Mouse (Mus musculus) liver, embryonic 16.5 days (tissue): ENCODE data around the gene Zfp36l2. TPM values are rescaled to one million over a fixed set of nuclear protein-coding genes. Genes with fewer than 3 reads are reported as not detected.

ENCODE experiments used
- ATAC-seq: fragments of 200-750 bp; cut with Nextera tagmentation; 2 replicates; pipeline ENCODE4 v1.8.0; 2017; ENCODE audit warnings: low read depth, mild to moderate bottlenecking, moderate number of reproducible peaks, moderate library complexity
- H3K27ac ChIP-seq: fragments of 300-500 bp; sonication (generic); 2 replicates; pipeline ENCODE4 v1.5.1; 2014; ENCODE audit warnings: mild to moderate bottlenecking, low read length
- H3K27me3 ChIP-seq: fragments of 300-500 bp; sonication (generic); 2 replicates; pipeline ENCODE4 v1.6.1; 2014; ENCODE audit warnings: low read depth, low read length, mixed read lengths; ENCODE audit not compliant: control insufficient read depth, insufficient read depth
- H3K36me3 ChIP-seq: fragments of 300-500 bp; sonication (generic); 2 replicates; pipeline ENCODE4 v1.6.1; 2014; ENCODE audit warnings: mild to moderate bottlenecking; ENCODE audit not compliant: control insufficient read depth, insufficient read depth
- H3K4me1 ChIP-seq: fragments of 300-500 bp; sonication (generic); 2 replicates; pipeline ENCODE4 v1.6.1; 2014; ENCODE audit warnings: low read depth, low read length, mixed read lengths; ENCODE audit not compliant: control insufficient read depth
- H3K4me2 ChIP-seq: fragments of 300-500 bp; sonication (generic); 2 replicates; pipeline ENCODE4 v1.6.1; 2014; ENCODE audit warnings: low read depth, low read length, mixed read lengths
- H3K4me3 ChIP-seq: fragments of 300-500 bp; sonication (generic); 2 replicates; pipeline ENCODE4 v1.5.1; 2014; ENCODE audit warnings: low read depth, mild to moderate bottlenecking, low read length
- H3K9ac ChIP-seq: fragments of 300-500 bp; sonication (generic); 2 replicates; pipeline ENCODE4 v1.6.1; 2014; ENCODE audit warnings: low read depth, low read length
- H3K9me3 ChIP-seq: fragments of 300-500 bp; sonication (generic); replicated peaks from 2 replicates; pipeline ENCODE4 v1.6.1; 2016; ENCODE audit warnings: low read length; ENCODE audit not compliant: control insufficient read depth
- WGBS: fragments of 180-500 bp; shearing (Covaris S2); extraction: QIAGEN DNeasy Blood & Tissue Kit; methylation state at CpG from one replicate; pipeline ENCODE4 v1.1.7; 2014; ENCODE audit not compliant: insufficient replicate concordance; 5-methylcytosine and 5-hydroxymethylcytosine counted together
- polyA plus RNA-seq: library from polyadenylated mRNA; unstranded; fragments of >200 nt; fragmentation: Nextera tagmentation; extraction: Ambion mirVana; gene quantifications from 2 replicates; pipeline ENCODE4 v1.2.1, GENCODE M21; 2015

The Zfp36l2 gene
- polyA plus RNA-seq, 1 experiment from 2014 or later: 4.6 TPM

DNA sequence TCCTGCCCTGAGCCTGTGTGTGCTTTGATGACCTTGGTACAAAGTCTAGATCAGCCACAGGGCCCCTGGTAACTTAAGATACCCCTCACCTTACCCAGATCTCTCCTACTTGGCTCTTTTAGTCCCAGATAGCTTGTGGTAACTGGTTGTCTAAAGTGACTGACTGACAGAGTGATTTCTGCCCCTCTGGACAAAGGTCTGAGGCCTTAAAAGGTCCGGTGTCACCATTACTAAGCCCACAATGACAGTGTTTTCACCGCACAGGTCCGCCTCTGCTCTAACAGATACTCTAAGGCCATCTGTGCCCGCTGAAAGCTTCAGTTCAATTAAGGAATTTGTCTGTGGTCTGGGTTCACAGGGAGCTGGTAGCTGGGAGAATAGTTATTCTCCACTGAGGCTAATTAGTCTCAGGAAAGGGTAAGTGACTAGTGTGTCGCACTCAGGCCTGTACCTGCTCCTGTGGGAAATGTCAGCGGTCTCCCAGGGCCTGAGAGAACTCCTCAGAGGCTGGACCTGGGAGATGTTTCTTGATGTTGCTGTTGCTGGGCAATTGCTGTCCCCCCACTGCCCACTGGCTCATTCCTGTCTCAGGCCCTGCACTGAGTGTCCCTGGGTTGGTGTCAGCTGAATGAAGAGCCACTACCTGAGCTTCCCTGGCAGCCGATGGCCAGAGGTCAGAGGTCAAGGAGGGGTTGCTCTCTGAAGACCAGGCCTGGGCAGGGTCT, 41.1 kb downstream of the Zfp36l2 start:
- peaks cover 91% of the 10 kb centered on the region for H3K4me1 ChIP-seq
- WGBS: 40% methylated on average over 7 of the region's 7 CpGs
- H3K9ac ChIP-seq: peak overlapping the region; percentile 29

DNA sequence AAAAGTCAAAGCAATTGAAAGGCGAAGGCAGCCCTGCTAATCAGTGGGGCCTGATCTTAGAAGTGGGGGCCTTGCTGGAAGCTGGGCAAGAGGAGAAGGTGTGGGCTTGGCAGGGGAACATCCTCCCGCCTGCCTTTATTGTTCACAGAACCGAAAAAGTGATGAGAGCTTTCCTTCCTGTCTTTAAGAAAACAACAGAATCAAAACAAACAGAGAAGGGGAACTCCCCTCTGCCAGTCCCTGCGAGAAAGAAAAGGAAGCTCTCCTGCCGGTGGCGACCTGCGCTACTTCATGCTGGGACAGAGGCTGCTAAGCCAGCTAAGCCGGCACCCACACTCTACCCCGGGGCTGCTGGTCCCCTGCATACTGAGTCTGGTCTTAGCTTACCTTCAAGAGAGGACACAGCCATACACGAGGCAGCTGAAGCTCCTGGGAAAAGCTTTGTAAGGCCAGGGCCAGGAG, 41.9 kb downstream of the Zfp36l2 start:
- no peak for ATAC-seq
- Histone ChIP-seq H3K4me3 (no peak overlapping the region), H3K4me1 (peaks cover 92% of the 10 kb centered on the region), H3K36me3 (no peaks in the 10 kb centered on the region), H3K27me3 (no peaks in the 10 kb centered on the region), H3K9ac (peak overlapping the region; percentile 29), H3K9me3 (no peaks in the 10 kb centered on the region), H3K27ac (peak overlapping the region; percentile 89), H3K4me2 (peak overlapping the region; percentile 66)
- 6% methylated on average over 10 of the region's 10 CpGs for WGBS

More for the DNA sequence above, 41.1 kb downstream of the Zfp36l2 start:
- 0 out of 2 replicates have a peak, but pooled peaks have one; percentile 2 for ATAC-seq
- H3K27me3 ChIP-seq: no peaks in the 10 kb centered on the region
- peak overlapping the region; percentile 66 for H3K4me2 ChIP-seq
- peak overlapping the region; percentile 89 for H3K27ac ChIP-seq
- H3K36me3 ChIP-seq: no peaks in the 10 kb centered on the region
- no peak overlapping the region; the same call in 1 of the 2 replicates for H3K4me3 ChIP-seq
- H3K9me3 ChIP-seq: no peaks in the 10 kb centered on the region

GRCm38 (mm10) chr17:84144762-84145599, 42.8 kb downstream of the Zfp36l2 start:
- no peaks in the 10 kb centered on the region for H3K27me3 ChIP-seq
- no peak for ATAC-seq
- peak overlapping the region; percentile 44; the same call in 1 of the 2 replicates for H3K9ac ChIP-seq
- peak overlapping the region; percentile 89 for H3K27ac ChIP-seq
- H3K4me3 ChIP-seq: no peak overlapping the region
- no peaks in the 10 kb centered on the region for H3K9me3 ChIP-seq
- WGBS: 23% methylated on average over 5 of the region's 5 CpGs
- peaks cover 90% of the 10 kb centered on the region for H3K4me1 ChIP-seq
- H3K4me2 ChIP-seq: no peak overlapping the region
- no peaks in the 10 kb centered on the region for H3K36me3 ChIP-seq

GRCm38 (mm10) chr17:84144130-84144529, 43.6 kb downstream of the Zfp36l2 start:
- H3K9ac ChIP-seq: no peak overlapping the region
- H3K27me3 ChIP-seq: no peaks in the 10 kb centered on the region
- no peak overlapping the region for H3K4me3 ChIP-seq
- no peak overlapping the region for H3K27ac ChIP-seq
- no peak overlapping the region for H3K4me2 ChIP-seq
- peaks cover 85% of the 10 kb centered on the region for H3K4me1 ChIP-seq
- 77% methylated on average over 3 of the region's 3 CpGs for WGBS
- H3K9me3 ChIP-seq: no peaks in the 10 kb centered on the region
- no peaks in the 10 kb centered on the region for H3K36me3 ChIP-seq
- no peak for ATAC-seq

GRCm38 (mm10) chr17:84143219-84143844, 44.4 kb downstream of the Zfp36l2 start:
- H3K4me1 ChIP-seq: peaks cover 80% of the 10 kb centered on the region
- no peaks in the 10 kb centered on the region for H3K9me3 ChIP-seq
- H3K9ac ChIP-seq: 0 out of 2 replicates have a peak overlapping the region, but pooled peaks have one; percentile 17
- ATAC-seq: no peak
- no peak overlapping the region for H3K4me3 ChIP-seq
- no peaks in the 10 kb centered on the region for H3K27me3 ChIP-seq
- no peak overlapping the region for H3K4me2 ChIP-seq
- 44% methylated on average over 12 of the region's 12 CpGs for WGBS
- no peak overlapping the region for H3K27ac ChIP-seq
- H3K36me3 ChIP-seq: no peaks in the 10 kb centered on the region

DNA sequence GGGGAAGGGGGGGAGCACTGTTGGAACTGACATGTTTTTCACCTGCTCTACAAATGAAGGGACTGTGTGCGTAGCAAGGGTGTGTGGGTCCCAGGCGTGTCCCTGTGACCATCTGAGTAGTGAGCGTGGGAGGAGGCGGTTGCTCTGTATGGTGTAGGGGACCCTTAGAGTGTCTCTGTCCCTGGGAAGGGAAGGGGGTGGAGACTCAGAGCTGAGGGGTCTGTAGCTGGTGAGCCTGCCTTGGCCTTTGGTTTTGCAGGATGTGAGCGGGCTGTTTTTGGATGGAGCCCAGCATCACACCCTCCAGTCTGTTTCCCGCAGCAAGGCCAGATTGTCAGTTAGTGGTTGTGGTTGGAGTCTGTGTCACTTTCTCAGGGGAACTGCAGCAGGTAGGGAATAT, 46.1 kb downstream of the Zfp36l2 start:
- Histone ChIP-seq H3K4me2 (no peak overlapping the region), H3K9ac (no peak overlapping the region)

GRCm38 (mm10) chr17:84140822-84141507, 46.8 kb downstream of the Zfp36l2 start:
- Histone ChIP-seq H3K4me2 (no peak overlapping the region), H3K36me3 (no peaks in the 10 kb centered on the region), H3K27ac (peak overlapping the region; percentile 69), H3K4me1 (peaks cover 75% of the 10 kb centered on the region), H3K9me3 (no peaks in the 10 kb centered on the region), H3K4me3 (no peak overlapping the region), H3K9ac (no peak overlapping the region), H3K27me3 (no peaks in the 10 kb centered on the region)
- no peak for ATAC-seq
- 50% methylated on average over 10 of the region's 10 CpGs for WGBS

More for the DNA sequence above, 46.1 kb downstream of the Zfp36l2 start:
- Histone ChIP-seq H3K4me3 (no peak overlapping the region), H3K27ac (peak overlapping the region; percentile 69), H3K4me1 (peaks cover 75% of the 10 kb centered on the region), H3K9me3 (no peaks in the 10 kb centered on the region), H3K27me3 (no peaks in the 10 kb centered on the region), H3K36me3 (no peaks in the 10 kb centered on the region)
- ATAC-seq: no peak
- WGBS: 59% methylated on average over 6 of the region's 6 CpGs

DNA sequence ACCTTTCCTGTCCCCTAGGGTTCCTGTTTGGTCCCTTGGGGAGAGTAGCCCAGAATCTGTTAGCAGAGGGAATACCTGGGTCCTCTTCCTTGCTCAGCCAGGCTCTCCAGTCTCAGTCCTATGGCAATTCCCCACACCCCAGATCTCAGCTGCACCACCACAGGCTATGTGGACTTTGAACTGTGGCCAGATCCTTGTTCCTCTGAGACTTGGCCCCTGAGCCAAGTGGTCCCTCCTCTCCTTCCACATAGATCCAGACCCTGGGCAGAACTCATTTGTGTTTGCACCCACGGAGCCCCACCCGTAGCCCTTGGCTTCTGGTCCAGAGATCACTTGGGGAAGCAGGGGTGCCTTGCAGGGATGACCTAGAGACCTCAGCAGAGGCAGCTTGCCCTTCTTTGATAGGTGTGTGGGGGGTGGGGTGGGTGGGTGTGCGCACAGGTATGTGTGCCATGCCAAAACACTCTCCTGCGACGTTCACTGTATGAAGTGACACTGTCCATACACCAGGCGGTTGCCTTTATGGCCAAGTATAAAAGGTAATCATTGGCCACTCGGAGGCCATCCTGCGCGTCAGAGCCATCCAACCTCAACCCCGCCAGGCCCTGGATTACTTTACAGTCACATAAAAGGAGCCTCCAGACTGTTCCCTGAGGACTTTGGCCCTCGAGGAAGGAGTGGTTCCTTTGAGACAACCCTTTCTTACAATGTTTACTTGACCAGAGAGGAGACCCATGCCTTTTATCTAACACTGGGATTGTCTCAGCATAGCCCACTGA, 50.2 kb downstream of the Zfp36l2 start:
- H3K27me3 ChIP-seq: no peaks in the 10 kb centered on the region
- peak overlapping the region; percentile 35 for H3K27ac ChIP-seq
- no peak overlapping the region for H3K4me3 ChIP-seq
- no peaks in the 10 kb centered on the region for H3K36me3 ChIP-seq
- 70% methylated on average over 11 of the region's 11 CpGs for WGBS
- ATAC-seq: no peak; the same call in 1 of the 2 replicates
- H3K4me1 ChIP-seq: peaks cover 61% of the 10 kb centered on the region
- H3K9me3 ChIP-seq: no peaks in the 10 kb centered on the region
- peak overlapping the region; percentile 28 for H3K4me2 ChIP-seq
- no peak overlapping the region for H3K9ac ChIP-seq
